Mouse (Mus musculus) G1E (cell line): Measurements from ENCODE around the gene Sez6.

Experiments used
- CTCF ChIP-seq: IDR thresholded peaks from 2 replicates; pipeline ENCODE4 v1.5.1; 2012; ENCODE audit warnings: low read depth, low read length, inconsistent platforms, mixed read lengths
- GATA1 ChIP-seq: IDR thresholded peaks from 2 replicates; pipeline ENCODE4 v1.6.1; 2012; ENCODE audit warnings: borderline replicate concordance, low read length, inconsistent platforms, mixed read lengths
- POLR2AphosphoS5 ChIP-seq: IDR thresholded peaks from 2 replicates; pipeline ENCODE4 v1.6.1; 2012; ENCODE audit warnings: low read depth, low read length, inconsistent platforms; ENCODE audit not compliant: insufficient replicate concordance

- TF ChIP-seq CTCF (0 out of 2 replicates have a peak, but pooled peaks have one; percentile 1), GATA1 (no peak), POLR2AphosphoS5 (no peak)
Observed at GRCm38 (mm10) chr11:77980281-77981204, 49.9 kb downstream of the Sez6 start.
